Mouse (Mus musculus): ENCODE measurements at regions not wholly inside any gene's neighbourhood (a gene's known extent, or its start where the extent isn't known, plus 50 kb on each side); places are given as distances from the start of the nearest gene placed in this dataset.

DNA sequence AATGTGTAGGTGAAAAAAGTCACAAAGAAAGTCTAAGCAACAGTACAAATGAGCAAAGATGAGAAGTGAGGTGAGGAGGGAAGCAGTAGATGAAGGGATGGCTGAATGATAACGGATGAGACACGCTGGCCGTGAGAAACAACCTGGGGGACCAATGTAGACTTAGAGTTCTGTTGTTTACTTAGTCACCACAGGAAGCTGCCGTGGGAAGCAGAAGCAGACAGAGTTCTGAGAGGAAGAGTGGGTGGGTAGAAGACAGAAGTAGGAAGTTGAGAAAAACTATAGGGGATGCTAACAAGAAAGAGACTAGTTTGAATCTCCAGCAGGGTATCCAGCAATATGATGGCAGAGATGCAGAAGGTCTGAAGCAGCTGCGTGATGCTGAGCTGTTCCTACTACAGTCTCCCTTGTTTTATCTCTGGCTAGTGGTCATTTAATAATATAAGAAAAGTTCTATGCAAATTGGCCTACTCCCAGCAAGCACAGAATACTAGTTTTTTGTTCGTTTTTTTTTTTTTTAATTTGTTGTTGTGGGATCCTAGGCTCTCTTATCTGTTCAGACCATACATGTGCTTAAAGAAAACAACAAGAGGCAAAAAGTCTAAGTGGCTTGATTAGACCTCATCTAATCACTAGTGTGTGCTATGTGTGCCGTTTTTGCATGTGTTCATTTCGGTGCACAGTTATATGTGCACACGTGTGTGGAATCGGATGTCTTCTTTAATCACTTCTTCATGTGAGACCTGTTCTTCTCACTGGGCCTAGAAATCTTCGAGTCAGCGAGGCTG, 85.0 kb upstream of the Adtrp start:
- TF ChIP-seq CTCF (IDR thresholded peaks at IDR 0.05; ENCODE audit: low read depth), result no peak
- TF ChIP-seq EP300 (IDR thresholded peaks at IDR 0.05; ENCODE audit: low read depth), result no peak
